Mouse (Mus musculus) olfactory bulb, adult 2 months (tissue): ENCODE measurements at regions not wholly inside any gene's neighbourhood (a gene's known extent, or its start where the extent isn't known, plus 50 kb on each side); places are given as distances from the start of the nearest gene placed in this dataset.

Experiments used
- CTCF ChIP-seq: fragments of 200-500 bp; IDR thresholded peaks from 2 replicates; pipeline ENCODE4 v1.5.1; 2012; ENCODE audit warnings: low read depth, mild to moderate bottlenecking, low read length, moderate library complexity; ENCODE audit not compliant: insufficient read depth
- POLR2A ChIP-seq: fragments of 200-500 bp; IDR thresholded peaks from 2 replicates; pipeline ENCODE4 v1.6.1; 2012; ENCODE audit warnings: mild to moderate bottlenecking, low read depth, low read length, moderate library complexity; ENCODE audit not compliant: insufficient read depth

- TF ChIP-seq CTCF (no peak), POLR2A (no peak)
Measured at GRCm38 (mm10) chr12:78046582-78046981, 147.5 kb upstream of the Gm6657 start.
